Mouse (Mus musculus) thymus, postnatal 0 days (tissue): ENCODE data around the gene Rundc1. TPM values are rescaled to one million over a fixed set of nuclear protein-coding genes. Genes with fewer than 3 reads are reported as not detected.
A peak's percentile ranks its signal among the peaks of the same experiment; 100 is the strongest.
"Not testable (repeated sequence)": the region's sequence is repeated elsewhere in the genome, so short reads cannot be mapped to it uniquely, and the experiment has no call there.

Experiments used
- DNase-seq: peaks from one replicate; pipeline ENCODE4 v3.0.0-alpha.2; 2015; ENCODE audit warnings: low spot score
- polyA plus RNA-seq: library from polyadenylated mRNA; unstranded; fragments of >200 nt; fragmentation: Nextera tagmentation; extraction: Ambion mirVana; gene quantifications from 2 replicates; pipeline ENCODE4 v1.2.1, GENCODE M21; 2015

Rundc1 gene
- polyA plus RNA-seq, result 13.2 and 16.1 TPM in 2 replicates

- DNase-seq, result peak; percentile 98
Measured at GRCm38 (mm10) chr11:101424925-101425813, at the start of gene Rundc1, which contains the start of gene Ptges3l. Rundc1 (plus strand) TSS chr11:101425085. Ptges3l (minus strand) TSS chr11:101425333.

- DNase-seq, result not testable (repeated sequence)
Measured at GRCm38 (mm10) chr11:101378196-101378595, 46.7 kb upstream of the Rundc1 start.

GRCm38 (mm10) chr11:101378926-101379325 is 46.0 kb upstream of the Rundc1 start:
- DNase-seq, result no peak

- no peak for DNase-seq
Measured at GRCm38 (mm10) chr11:101381817-101382216, 43.1 kb upstream of the Rundc1 start.

GRCm38 (mm10) chr11:101395110-101395509 is 29.8 kb upstream of the Rundc1 start:
- DNase-seq, result peak; percentile 79

- DNase-seq, result no peak
Measured at GRCm38 (mm10) chr11:101415306-101415705, 9.6 kb upstream of the Rundc1 start.

GRCm38 (mm10) chr11:101416433-101417100 is 8.3 kb upstream of the Rundc1 start:
- DNase-seq, result peak; percentile 41

- peak; percentile 90 for DNase-seq
Measured at GRCm38 (mm10) chr11:101417101-101417855, 7.6 kb upstream of the Rundc1 start, which contains the start of gene Aarsd1. Aarsd1 (minus strand) TSS chr11:101417615.

GRCm38 (mm10) chr11:101418991-101419390 is 5.9 kb upstream of the Rundc1 start:
- DNase-seq, result no peak

- DNase-seq, result no peak
Measured at GRCm38 (mm10) chr11:101419610-101420009, 5.3 kb upstream of the Rundc1 start.

- no peak for DNase-seq
Measured at GRCm38 (mm10) chr11:101420148-101420547, 4.7 kb upstream of the Rundc1 start.

- no peak for DNase-seq
Measured at GRCm38 (mm10) chr11:101424105-101424851, 607 bp upstream of the Rundc1 start, which contains the start of gene Gm27029. Gm27029 (minus strand) TSS chr11:101424796.

GRCm38 (mm10) chr11:101426165-101426564 is 1.3 kb downstream of the Rundc1 start:
- DNase-seq, result no peak

- no peak for DNase-seq
Measured at GRCm38 (mm10) chr11:101431327-101431726, 6.4 kb downstream of the Rundc1 start.

- no peak for DNase-seq
Measured at GRCm38 (mm10) chr11:101433396-101433795, 8.5 kb downstream of the Rundc1 start.

- DNase-seq, result no peak
Measured at GRCm38 (mm10) chr11:101435831-101436230, 10.9 kb downstream of the Rundc1 start.

- DNase-seq, result no peak
Measured at GRCm38 (mm10) chr11:101436916-101437315, 12.0 kb downstream of the Rundc1 start.

- DNase-seq, result not testable (repeated sequence)
Measured at GRCm38 (mm10) chr11:101438006-101438405, 13.1 kb downstream of the Rundc1 start.

- not testable (repeated sequence) for DNase-seq
Measured at GRCm38 (mm10) chr11:101441450-101442126, 16.7 kb downstream of the Rundc1 start.

GRCm38 (mm10) chr11:101442127-101442693 is 17.3 kb downstream of the Rundc1 start, which contains the start of gene Rpl27:
Rpl27 (plus strand) TSS chr11:101442298.
- DNase-seq, result peak; percentile 99
